Mouse (Mus musculus) liver, embryonic 18 days (tissue): ENCODE data around the gene Dnase1. TPM values are rescaled to one million over a fixed set of nuclear protein-coding genes. Genes with fewer than 3 reads are reported as not detected.

Source experiments
- polyA plus RNA-seq: library from polyadenylated mRNA; depleted of rRNA; stranded (reverse); fragments of >200 nt; gene quantifications from 2 replicates; pipeline ENCODE4 v1.2.3, GENCODE M21; 2012; rRNA removed

Dnase1 gene
- polyA plus RNA-seq: 0.06 and 0.10 TPM in 2 replicates

GRCm38 (mm10) chr16:4036807-4037206 is at the start of gene Dnase1:
Dnase1 (plus strand) TSS chr16:4036942.

GRCm38 (mm10) chr16:4003489-4004398 is 33.0 kb upstream of the Dnase1 start, which contains the start of gene Slx4:
Slx4 (minus strand) TSS chr16:4003770.

GRCm38 (mm10) chr16:4077384-4078061 is 40.8 kb downstream of the Dnase1 start, which contains the start of gene Trap1:
Trap1 (minus strand) TSS chr16:4077827.

Other genes starting within 250 kb of the Dnase1 start
- gene Olfr15, start 206.1 kb upstream of the Dnase1 start, polyA plus RNA-seq: not detected in 2 replicates
- 1.5 and 2.1 TPM in 2 replicates for gene Zfp174, start 189.7 kb upstream of the Dnase1 start, polyA plus RNA-seq
- 25.1 and 28.9 TPM in 2 replicates for gene Naa60, start 164.6 kb upstream of the Dnase1 start, polyA plus RNA-seq
- gene Zfp597, start 152.4 kb upstream of the Dnase1 start, polyA plus RNA-seq: 2.3 and 2.9 TPM in 2 replicates
- 0.13 and 0.26 TPM in 2 replicates for gene Gm20695, start 152.3 kb upstream of the Dnase1 start, polyA plus RNA-seq
- gene 1700037C18Rik, start 128.3 kb upstream of the Dnase1 start, polyA plus RNA-seq: 0.87 and 1.2 TPM in 2 replicates
- 4.1 and 4.9 TPM in 2 replicates for gene Cluap1, start 128.1 kb upstream of the Dnase1 start, polyA plus RNA-seq
- gene Nlrc3, start 60.3 kb upstream of the Dnase1 start, polyA plus RNA-seq: 0.85 and 0.89 TPM in 2 replicates
- 10.8 and 11.7 TPM in 2 replicates for gene Slx4, start 33.2 kb upstream of the Dnase1 start, polyA plus RNA-seq
- 87.6 and 98.2 TPM in 2 replicates for gene Trap1, start 40.9 kb downstream of the Dnase1 start, polyA plus RNA-seq
- gene Crebbp, start 177.1 kb downstream of the Dnase1 start, polyA plus RNA-seq: 3.2 and 3.5 TPM in 2 replicates